Mouse (Mus musculus) kidney, embryonic 16.5 days (tissue): Measurements from ENCODE around the gene Sult2a3. TPM values are rescaled to one million over a fixed set of nuclear protein-coding genes. Genes with fewer than 3 reads are reported as not detected.
"Not testable (repeated sequence)": the region's sequence is repeated elsewhere in the genome, so short reads cannot be mapped to it uniquely, and the experiment has no call there.

ENCODE experiments used
- ATAC-seq: fragments of 200-750 bp; cut with Nextera tagmentation; 2 replicates; pipeline ENCODE4 v1.8.0; 2017; ENCODE audit warnings: moderate TSS enrichment; ENCODE audit not compliant: low FRiP score, low TSS enrichment
- H3K27ac ChIP-seq: fragments of 300-500 bp; sonication (generic); 2 replicates; pipeline ENCODE4 v1.5.1; 2014; ENCODE audit warnings: low read length
- H3K27me3 ChIP-seq: fragments of 300-500 bp; sonication (generic); 2 replicates; pipeline ENCODE4 v1.6.1; 2014; ENCODE audit warnings: low read length, control low read depth, mixed read lengths; ENCODE audit not compliant: insufficient read depth
- H3K36me3 ChIP-seq: fragments of 300-500 bp; sonication (generic); 2 replicates; pipeline ENCODE4 v1.6.1; 2014; ENCODE audit warnings: low read length, control low read depth, mixed read lengths; ENCODE audit not compliant: insufficient read depth
- H3K4me1 ChIP-seq: fragments of 300-500 bp; sonication (generic); 2 replicates; pipeline ENCODE4 v1.6.1; 2014; ENCODE audit warnings: low read length, control low read depth, mixed read lengths; ENCODE audit not compliant: insufficient read depth
- H3K4me2 ChIP-seq: fragments of 300-500 bp; sonication (generic); replicated peaks from 2 replicates; pipeline ENCODE4 v1.6.1; 2014; ENCODE audit warnings: low read depth, low read length
- H3K4me3 ChIP-seq: fragments of 300-500 bp; sonication (generic); 2 replicates; pipeline ENCODE4 v1.5.1; 2014; ENCODE audit warnings: mild to moderate bottlenecking, low read length
- H3K9ac ChIP-seq: fragments of 300-500 bp; sonication (generic); replicated peaks from 2 replicates; pipeline ENCODE4 v1.6.1; 2014; ENCODE audit warnings: low read length
- H3K9me3 ChIP-seq: fragments of 300-500 bp; sonication (generic); 2 replicates; pipeline ENCODE4 v1.6.1; 2016; ENCODE audit warnings: low read length, control low read depth
- WGBS: fragments of 180-500 bp; shearing (Covaris S2); extraction: QIAGEN DNeasy Blood & Tissue Kit; methylation state at CpG from one replicate; pipeline ENCODE4 v1.1.7; 2014; 5-methylcytosine and 5-hydroxymethylcytosine counted together
- polyA plus RNA-seq: library from polyadenylated mRNA; unstranded; fragments of >200 nt; fragmentation: Nextera tagmentation; extraction: Ambion mirVana; gene quantifications from 2 replicates; pipeline ENCODE4 v1.2.1, GENCODE M21; 2015

Gene Sult2a3
- not detected in 2 replicates for polyA plus RNA-seq

DNA sequence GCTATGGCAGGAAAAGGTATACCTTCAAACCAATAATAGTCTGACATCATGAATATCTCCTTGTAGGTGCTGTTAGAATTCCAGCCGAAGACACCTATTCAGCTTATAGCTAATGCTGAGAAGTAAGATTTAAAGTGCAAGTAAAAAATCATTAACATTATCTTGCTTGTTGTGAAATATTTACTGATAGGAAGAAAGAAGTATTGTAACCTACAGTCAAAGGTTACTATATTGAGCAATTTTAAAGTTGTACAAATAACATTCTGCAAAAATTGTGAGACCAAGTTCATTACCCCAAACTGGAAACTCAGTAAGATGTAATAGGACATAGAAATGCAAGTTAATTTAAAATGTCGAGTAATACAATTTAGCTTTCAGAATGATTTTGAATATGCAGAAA lies at the start of gene Sult2a3:
Sult2a3 (minus strand) TSS at position 101 of the 400 bp plus-strand sequence.
- ATAC-seq, result no peak
- Histone ChIP-seq H3K9me3 (no peaks in the 10 kb centered on the region; the same call in 1 of the 2 replicates), H3K4me2 (no peak within 1 kb of the TSS), H3K9ac (no peak within 1 kb of the TSS), H3K36me3 (no peaks in the 10 kb centered on the region), H3K27ac (no peak within 1 kb of the TSS), H3K27me3 (no peaks in the 10 kb centered on the region), H3K4me3 (no peak within 1 kb of the TSS), H3K4me1 (no peaks in the 10 kb centered on the region)
- 88% methylated on average over 2 of the region's 2 CpGs for WGBS

DNA sequence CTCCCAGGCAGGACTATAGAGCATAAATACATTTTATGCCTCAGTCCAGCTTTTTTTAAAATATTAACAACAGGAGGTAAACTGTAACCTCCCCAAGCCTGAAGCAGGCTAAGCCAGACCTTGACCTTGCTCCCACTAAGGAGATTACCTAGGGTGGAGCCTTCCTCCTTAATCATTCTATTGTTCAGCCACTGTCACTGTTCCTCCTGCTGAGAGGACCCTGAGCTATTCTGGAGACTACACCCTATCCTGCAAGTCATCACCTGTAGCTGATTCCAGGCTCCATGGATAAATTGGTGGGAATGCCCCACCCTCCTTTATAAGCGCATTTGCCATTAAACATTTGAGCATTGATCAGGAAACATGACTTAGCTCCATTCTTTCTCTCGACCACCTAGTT lies 2.4 kb downstream of the Sult2a3 start:
- no peaks in the 10 kb centered on the region for H3K36me3 ChIP-seq
- 81% methylated on average over 2 of the region's 2 CpGs for WGBS
- H3K4me3 ChIP-seq, result no peak overlapping the region
- no peak overlapping the region for H3K27ac ChIP-seq
- H3K27me3 ChIP-seq, result no peaks in the 10 kb centered on the region
- no peak for ATAC-seq
- no peak overlapping the region for H3K4me2 ChIP-seq
- H3K9me3 ChIP-seq, result no peaks in the 10 kb centered on the region; the same call in 1 of the 2 replicates
- no peak overlapping the region for H3K9ac ChIP-seq
- no peaks in the 10 kb centered on the region for H3K4me1 ChIP-seq

DNA sequence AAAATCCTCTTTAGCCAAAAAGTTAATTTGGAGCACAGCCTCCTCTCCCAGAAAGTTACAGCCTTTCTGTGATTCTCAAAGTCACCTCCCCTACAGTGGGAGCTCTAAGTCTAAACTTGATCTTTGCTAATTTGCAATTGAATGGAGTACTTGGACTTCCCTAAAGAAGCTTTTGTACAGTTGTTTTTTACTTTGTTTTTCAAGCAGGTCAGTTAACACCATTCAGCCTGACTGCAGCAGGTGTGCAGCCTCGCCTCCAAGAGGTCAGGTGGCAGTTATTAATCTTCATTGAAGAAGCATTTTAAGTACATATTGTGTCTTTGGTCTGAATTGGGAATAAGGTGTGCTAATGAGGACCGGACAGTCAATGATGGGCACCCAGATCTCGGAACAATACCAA lies 3.0 kb downstream of the Sult2a3 start:
- WGBS, result 64% methylated on average over 3 of the region's 3 CpGs
- not testable (repeated sequence) for H3K36me3 ChIP-seq, H3K9ac ChIP-seq, H3K4me2 ChIP-seq, ATAC-seq, H3K27ac ChIP-seq, H3K27me3 ChIP-seq, H3K4me3 ChIP-seq, H3K9me3 ChIP-seq, H3K4me1 ChIP-seq

DNA sequence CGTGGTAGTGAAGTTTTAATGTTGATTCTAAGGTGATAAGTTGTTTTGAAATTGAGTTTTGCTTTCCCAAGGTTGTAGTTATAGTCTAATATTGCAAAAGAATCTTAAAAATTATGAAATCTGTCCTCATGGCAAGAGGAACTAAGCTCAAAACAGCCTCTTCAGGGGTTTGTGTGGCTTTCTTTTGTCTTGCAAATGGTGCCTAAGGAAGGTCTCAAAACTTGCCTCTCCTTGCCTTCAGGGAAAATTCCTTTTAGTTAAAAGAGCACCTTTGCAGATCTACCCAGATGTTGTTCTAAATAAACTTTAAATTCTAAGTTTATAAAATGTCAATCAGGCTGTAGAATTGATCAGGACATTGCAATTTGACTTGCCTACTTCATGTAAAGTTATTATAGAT lies 6.1 kb downstream of the Sult2a3 start:
- Histone ChIP-seq H3K27me3 (no peaks in the 10 kb centered on the region), H3K9me3 (no peaks in the 10 kb centered on the region), H3K9ac (no peak overlapping the region), H3K36me3 (no peaks in the 10 kb centered on the region), H3K4me3 (no peak overlapping the region), H3K4me1 (no peaks in the 10 kb centered on the region), H3K4me2 (no peak overlapping the region), H3K27ac (no peak overlapping the region)
- no peak for ATAC-seq
- 58% methylated on average over 1 of the region's 1 CpGs for whole genome bisulfite sequencing

DNA sequence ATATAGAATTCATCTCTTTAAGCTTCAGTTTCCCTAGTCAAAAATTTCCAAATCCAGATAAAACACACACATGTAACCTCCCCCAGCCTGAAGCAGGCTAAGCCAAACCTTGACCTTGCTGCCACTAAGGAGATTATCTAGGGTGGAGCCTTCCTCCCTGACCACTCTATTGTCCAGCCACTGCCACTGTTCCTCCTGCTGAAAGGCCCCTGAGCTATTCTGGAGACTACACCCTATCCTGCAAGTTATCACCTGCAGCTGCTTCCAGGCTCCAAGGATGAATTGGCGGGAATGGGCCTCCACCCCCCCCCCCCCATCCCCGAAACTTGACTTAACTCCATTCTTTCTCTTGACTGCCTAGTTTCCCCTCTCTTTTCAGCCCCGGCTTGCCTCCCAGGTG lies 8.4 kb downstream of the Sult2a3 start:
- not testable (repeated sequence) for H3K9me3 ChIP-seq, H3K4me1 ChIP-seq, H3K27me3 ChIP-seq, H3K4me2 ChIP-seq, H3K36me3 ChIP-seq, H3K4me3 ChIP-seq, H3K27ac ChIP-seq, H3K9ac ChIP-seq, ATAC-seq
- WGBS, result 44% methylated on average over 3 of the region's 3 CpGs

DNA sequence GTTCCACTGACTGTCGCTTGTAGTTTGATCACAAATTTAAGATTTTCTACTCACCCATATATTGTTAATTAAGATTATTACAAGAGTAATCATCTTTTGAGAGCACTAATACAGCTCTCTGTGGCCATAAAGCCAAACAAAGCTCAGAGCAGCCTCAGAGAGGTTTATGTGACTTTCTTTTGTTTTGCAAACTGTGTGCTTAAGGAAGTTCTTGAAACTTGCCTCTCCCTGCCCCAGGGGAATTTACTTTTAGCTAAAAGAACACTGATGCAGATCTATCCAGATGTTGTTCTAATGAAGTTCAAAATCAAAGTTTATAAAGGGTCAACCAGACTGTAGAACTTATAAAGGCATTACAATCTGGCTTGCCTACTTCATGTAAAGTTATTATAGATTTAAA lies 75.0 kb downstream of the Sult2a3 start:
- not testable (repeated sequence) for H3K9me3 ChIP-seq, H3K4me2 ChIP-seq, H3K36me3 ChIP-seq, H3K27ac ChIP-seq, H3K27me3 ChIP-seq, H3K9ac ChIP-seq, H3K4me1 ChIP-seq, ATAC-seq, H3K4me3 ChIP-seq
- 62% methylated on average over 1 of the region's 1 CpGs for WGBS

DNA sequence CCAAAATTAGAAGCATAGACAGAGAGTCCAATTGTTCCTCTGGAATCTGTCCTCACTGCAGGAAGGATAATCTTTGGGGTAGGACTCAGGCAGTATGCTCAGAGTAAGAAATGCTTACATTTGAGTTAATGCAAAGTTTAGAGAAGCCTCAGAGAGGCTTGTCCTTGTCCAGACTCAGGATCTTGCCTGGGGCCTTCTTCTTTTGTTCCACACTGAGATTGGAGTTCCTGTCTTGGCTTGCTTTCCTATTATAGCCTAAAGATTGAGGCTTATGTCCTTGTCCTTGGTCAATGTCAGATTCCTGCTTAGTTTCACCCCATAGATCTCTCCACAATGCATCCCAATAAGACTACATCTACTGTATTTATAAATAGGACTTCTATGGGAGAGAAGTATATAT lies 92.0 kb downstream of the Sult2a3 start:
- not testable (repeated sequence) for H3K4me1 ChIP-seq, H3K36me3 ChIP-seq, H3K9ac ChIP-seq, ATAC-seq, H3K4me2 ChIP-seq, H3K27ac ChIP-seq, H3K4me3 ChIP-seq, H3K27me3 ChIP-seq
- H3K9me3 ChIP-seq, result peaks cover 13% of the 10 kb centered on the region; the same call in 1 of the 2 replicates

Other genes with a start within 250 kb of the Sult2a3 start
- not detected in 2 replicates for gene Sult2a4, start 133.4 kb downstream of the Sult2a3 start, polyA plus RNA-seq
- not detected in 2 replicates for gene Sult2a6, start 131.8 kb upstream of the Sult2a3 start, polyA plus RNA-seq
- gene Obox8, start 210.5 kb upstream of the Sult2a3 start, polyA plus RNA-seq, result not detected in 2 replicates